Mouse (Mus musculus): ENCODE data around the gene Spata13.

DNA sequence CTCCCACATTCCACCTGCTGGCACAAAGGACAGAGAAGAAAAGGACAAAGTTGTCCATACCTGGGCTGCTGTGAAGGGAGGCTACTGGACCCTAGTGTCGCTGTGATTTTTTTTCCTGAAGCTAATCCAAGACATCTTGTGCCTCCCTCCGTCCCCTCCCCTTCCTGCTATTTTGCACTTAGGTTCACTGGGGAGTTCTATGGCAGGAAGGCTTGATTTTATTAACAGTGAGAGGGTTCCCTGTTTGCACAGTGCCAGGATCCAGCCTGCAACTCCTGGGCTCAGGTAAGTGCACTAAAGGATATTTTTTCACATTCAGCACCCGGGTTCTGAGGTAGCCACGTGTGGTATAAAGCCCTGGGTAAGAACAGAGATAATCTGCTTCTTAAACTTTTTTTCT lies 134.1 kb downstream of the Spata13 start, which contains the start of gene C1qtnf9:
- no peak for TF ChIP-seq CTCF (IDR thresholded peaks at IDR 0.05 in 2 of 3, conservative IDR thresholded peaks at IDR 0.05 in 1 of 3; ENCODE audit: control insufficient read depth in 1 of 3, insufficient read depth in 1 of 3, low read depth in 2 of 3, low read length in 3 of 3, poor library complexity in 1 of 3, severe bottlenecking in 1 of 3)
- no peak for TF ChIP-seq SIN3A (IDR thresholded peaks at IDR 0.05; ENCODE audit: low read length)
- no peak for TF ChIP-seq POLR2AphosphoS2 (IDR thresholded peaks at IDR 0.05; ENCODE audit: low read length)
- no peak for TF ChIP-seq MYC (IDR thresholded peaks at IDR 0.05; ENCODE audit: low read depth, low read length)
- no peak for TF ChIP-seq POLR2A (IDR thresholded peaks at IDR 0.05; ENCODE audit: control insufficient read depth in 1 of 2, insufficient read depth in 1 of 2, low read depth in 1 of 2, low read length in 2 of 2, poor library complexity in 1 of 2)
- no peak for TF ChIP-seq ETS1 (IDR thresholded peaks at IDR 0.05; ENCODE audit: low read depth, low read length)
- TF ChIP-seq E2F4 (IDR thresholded peaks at IDR 0.05; ENCODE audit: borderline replicate concordance, low read depth, low read length): no peak
- no peak for TF ChIP-seq EP300 (IDR thresholded peaks at IDR 0.05; ENCODE audit: low read depth in 1 of 2, low read length in 2 of 2)

Data from MEL (cell line).